Mouse (Mus musculus) CD4-positive naive resting alpha-beta T cell, adult 57 days (primary cell): ENCODE results near the gene Gm49358. TPM values are rescaled to one million over a fixed set of nuclear protein-coding genes. Genes with fewer than 3 reads are reported as not detected.

Source experiments
- total RNA-seq: library from RNA; stranded (reverse); gene quantifications from one replicate; pipeline ENCODE4 v1.2.4, GENCODE M21; 2023

The Gm49358 gene
- total RNA-seq, result 4.8 TPM

DNA sequence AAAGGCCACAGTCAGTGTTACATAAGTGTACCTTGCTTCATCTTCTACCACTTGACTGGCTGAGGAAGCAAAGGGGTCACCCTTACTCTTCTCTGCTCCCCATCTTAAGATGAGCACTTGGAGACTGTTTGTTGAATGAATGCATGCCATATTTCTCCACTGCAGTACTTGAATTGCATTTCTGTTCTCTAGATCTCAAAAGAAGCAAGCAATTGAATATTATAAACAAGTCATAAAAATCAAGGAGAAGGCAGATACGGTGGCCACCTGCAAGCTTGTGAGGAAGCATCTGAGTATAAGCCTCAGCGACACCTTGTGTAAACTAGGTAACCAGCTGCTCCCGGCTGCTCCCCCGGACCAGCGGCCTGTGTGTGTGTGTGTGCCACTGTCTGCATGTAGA is at the start of gene Gm49358:
TSS of gene Gm49358 (plus strand) at position 301 of the 400 bp plus-strand sequence.

DNA sequence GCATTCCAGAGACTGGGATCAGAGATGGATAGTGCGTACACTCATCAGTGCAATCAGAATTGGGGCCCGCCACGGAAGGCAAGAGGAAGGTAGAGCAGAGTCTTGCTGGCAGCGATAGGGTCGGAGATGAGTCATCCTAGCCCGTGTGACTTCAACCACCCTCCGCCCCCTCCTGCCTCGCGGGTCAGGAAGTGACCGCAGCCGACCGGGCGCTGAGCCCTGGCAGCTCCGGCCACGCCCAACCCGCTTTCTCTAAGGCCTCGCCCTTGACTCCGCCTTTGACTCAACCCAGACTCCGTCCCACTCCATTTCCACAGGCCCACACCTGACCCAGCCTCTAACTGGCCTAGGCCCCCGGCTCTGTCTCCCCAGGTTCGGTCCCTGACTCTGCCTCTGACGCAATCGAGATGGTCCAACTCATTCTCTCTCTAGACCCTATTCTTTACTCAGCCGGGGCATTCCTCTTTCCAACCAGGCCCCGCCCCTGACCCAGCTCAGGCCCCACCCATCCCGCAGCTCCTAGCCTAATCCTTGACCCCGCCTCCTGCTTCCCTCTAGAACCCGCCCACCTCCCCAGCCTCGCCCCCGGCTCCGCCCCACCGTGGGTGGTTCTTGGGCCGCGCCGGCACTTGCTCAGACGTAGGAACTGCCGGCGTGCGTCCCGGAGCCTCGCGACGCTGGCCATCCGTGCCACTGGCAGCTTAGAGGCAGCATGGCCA is 14.8 kb downstream of the Gm49358 start, which contains the start of gene Nt5dc3:
TSS of gene Nt5dc3 (plus strand) at position 608 of the 719 bp plus-strand sequence.

Other genes starting within 250 kb of the Gm49358 start
- 256 TPM for gene Hsp90b1, start 58.5 kb upstream of the Gm49358 start, total RNA-seq
- 2.2 TPM for gene Ttc41, start 58.2 kb upstream of the Gm49358 start, total RNA-seq
- 8.0 TPM for gene Nt5dc3, start 15.0 kb downstream of the Gm49358 start, total RNA-seq
- 3.8 TPM for gene Stab2, start 244.1 kb downstream of the Gm49358 start, total RNA-seq